In genomic region chr6:88815489-88815888, GRCm38 (mm10) we compare ENCODE assay signal across 11 mouse cellular contexts.
"Had no signal": no experiment of that assay in that cellular context is flagged by ENCODE, and none has a peak within 500 bp of the region (broad histone marks: within the 10 kb centered on the region; RNA-seq: fewer than 3 reads in every experiment).

No protein-coding gene starts in this region.

- H3K9me3 ChIP-seq: limb, embryonic 13.5 days; neural tube, embryonic 13.5 days had no signal

- H3K27ac ChIP-seq: limb, embryonic 13.5 days; liver, embryonic 14.5 days; neural tube, embryonic 13.5 days had no signal

- H3K36me3 ChIP-seq: limb, embryonic 13.5 days; neural tube, embryonic 13.5 days had no signal

- H3K4me2 ChIP-seq: limb, embryonic 13.5 days; neural tube, embryonic 13.5 days had no signal

- DNase-seq: kidney, adult 11 months; kidney, adult 9 months; kidney, postnatal 10 days; kidney, postnatal 4 days; lung, adult 18-20 months; right cerebral cortex, postnatal 14 days; thymus, adult 18-20 months; thymus, postnatal 25 days had no signal

- H3K4me3 ChIP-seq: limb, embryonic 13.5 days; neural tube, embryonic 13.5 days had no signal

- H3K27me3 ChIP-seq: limb, embryonic 13.5 days; neural tube, embryonic 13.5 days had no signal

- H3K9ac ChIP-seq: limb, embryonic 13.5 days; liver, embryonic 14.5 days; neural tube, embryonic 13.5 days had no signal
